Mouse (Mus musculus): ENCODE data around the gene Gphn. TPM values are rescaled to one million over a fixed set of nuclear protein-coding genes. Genes with fewer than 3 reads are reported as not detected.

Gphn gene
- polyA plus RNA-seq, 1 experiment from 2014 or later, result 5.0 TPM

DNA sequence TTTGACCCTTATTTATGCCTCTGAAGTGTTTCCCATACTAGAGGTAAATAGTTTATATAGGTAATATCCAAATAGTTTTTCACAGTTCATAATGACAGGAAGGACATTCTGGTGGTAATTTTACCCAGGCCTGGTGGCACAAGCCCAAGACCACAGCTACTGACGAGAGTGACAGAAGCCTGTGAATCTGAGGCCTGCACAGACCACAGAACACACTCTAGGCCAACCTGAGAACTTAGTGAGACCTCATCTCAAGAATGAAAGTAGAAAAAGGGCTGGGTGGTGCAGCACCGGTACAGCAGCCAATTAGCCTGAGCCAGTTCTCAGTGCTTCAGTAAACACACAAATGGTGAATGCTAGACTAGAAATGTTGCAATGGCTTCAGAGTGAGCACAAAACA, 491.6 kb downstream of the Gphn start:
- no peak for ATAC-seq (ENCODE audit: insufficient read depth)
- no peak overlapping the region for H3K27ac ChIP-seq (replicated peaks)

DNA sequence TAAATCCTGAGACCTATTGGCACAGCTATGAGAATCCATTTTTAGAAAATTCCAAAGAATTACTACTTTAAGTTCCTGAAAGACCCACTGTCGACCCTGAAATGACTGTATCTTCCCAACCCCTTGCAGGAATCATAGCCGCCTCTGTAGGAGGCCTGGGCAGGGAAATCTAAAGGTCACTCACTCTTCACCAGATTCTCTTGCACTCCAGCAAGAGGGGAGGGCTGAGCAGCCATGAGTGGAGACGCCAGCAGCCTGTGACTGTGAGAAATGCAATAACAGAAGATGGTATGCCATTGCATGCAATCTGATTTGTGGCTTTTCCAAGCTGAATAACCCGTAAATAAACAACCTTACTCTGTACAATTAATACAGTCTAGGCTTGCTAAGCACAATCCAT, 501.5 kb downstream of the Gphn start:
- Histone ChIP-seq H3K4me2 (no peak overlapping the region), H3K4me3 (replicated peaks) (no peak overlapping the region), H3K36me3 (replicated peaks) (no peaks in the 10 kb centered on the region), H3K27me3 (no peaks in the 10 kb centered on the region), H3K27ac (replicated peaks) (no peak overlapping the region), H3K4me1 (replicated peaks) (no peaks in the 10 kb centered on the region), H3K9ac (no peak overlapping the region), H3K9me3 (replicated peaks) (no peaks in the 10 kb centered on the region)
- 51% methylated on average over 4 of the region's 4 CpGs for WGBS (ENCODE audit: insufficient replicate concordance)
- ATAC-seq (ENCODE audit: insufficient read depth), result no peak

More for the DNA sequence above, 491.6 kb downstream of the Gphn start:
- H3K27me3 ChIP-seq, result no peaks in the 10 kb centered on the region
- H3K4me3 ChIP-seq (replicated peaks), result no peak overlapping the region
- no peaks in the 10 kb centered on the region for H3K4me1 ChIP-seq (replicated peaks)
- H3K36me3 ChIP-seq (replicated peaks), result no peaks in the 10 kb centered on the region
- H3K9ac ChIP-seq, result no peak overlapping the region
- H3K4me2 ChIP-seq, result no peak overlapping the region
- WGBS (ENCODE audit: insufficient replicate concordance), result 63% methylated on average over 2 of the region's 2 CpGs
- no peaks in the 10 kb centered on the region for H3K9me3 ChIP-seq (replicated peaks)

Other genes starting within 250 kb of the Gphn start
- not detected in 2 replicates for gene Gm6657, start 32.1 kb upstream of the Gphn start, polyA plus RNA-seq (2015; fragmentation: Nextera tagmentation; extraction: Ambion mirVana)